Mouse (Mus musculus) lung, postnatal 0 days (tissue): Measurements from ENCODE around the gene Col5a3.

Experiments used
- CTCF ChIP-seq: IDR thresholded peaks from 2 replicates; pipeline ENCODE4 v1.5.1; 2016; ENCODE audit warnings: antibody characterized with exemption, mild to moderate bottlenecking
- EP300 ChIP-seq: IDR thresholded peaks from 2 replicates; pipeline ENCODE4 v1.6.1; 2016; ENCODE audit warnings: antibody characterized with exemption, mild to moderate bottlenecking, control low read depth

- TF ChIP-seq CTCF = no peak
- no peak for TF ChIP-seq EP300
Measured at GRCm38 (mm10) chr9:20758896-20759295, 56.0 kb downstream of the Col5a3 start.
